Mouse (Mus musculus): ENCODE results near the gene Pga5. TPM values are rescaled to one million over a fixed set of nuclear protein-coding genes. Genes with fewer than 3 reads are reported as not detected.

Pga5 gene
- not detected for polyA plus RNA-seq (2017; shearing (Covaris generic))

DNA sequence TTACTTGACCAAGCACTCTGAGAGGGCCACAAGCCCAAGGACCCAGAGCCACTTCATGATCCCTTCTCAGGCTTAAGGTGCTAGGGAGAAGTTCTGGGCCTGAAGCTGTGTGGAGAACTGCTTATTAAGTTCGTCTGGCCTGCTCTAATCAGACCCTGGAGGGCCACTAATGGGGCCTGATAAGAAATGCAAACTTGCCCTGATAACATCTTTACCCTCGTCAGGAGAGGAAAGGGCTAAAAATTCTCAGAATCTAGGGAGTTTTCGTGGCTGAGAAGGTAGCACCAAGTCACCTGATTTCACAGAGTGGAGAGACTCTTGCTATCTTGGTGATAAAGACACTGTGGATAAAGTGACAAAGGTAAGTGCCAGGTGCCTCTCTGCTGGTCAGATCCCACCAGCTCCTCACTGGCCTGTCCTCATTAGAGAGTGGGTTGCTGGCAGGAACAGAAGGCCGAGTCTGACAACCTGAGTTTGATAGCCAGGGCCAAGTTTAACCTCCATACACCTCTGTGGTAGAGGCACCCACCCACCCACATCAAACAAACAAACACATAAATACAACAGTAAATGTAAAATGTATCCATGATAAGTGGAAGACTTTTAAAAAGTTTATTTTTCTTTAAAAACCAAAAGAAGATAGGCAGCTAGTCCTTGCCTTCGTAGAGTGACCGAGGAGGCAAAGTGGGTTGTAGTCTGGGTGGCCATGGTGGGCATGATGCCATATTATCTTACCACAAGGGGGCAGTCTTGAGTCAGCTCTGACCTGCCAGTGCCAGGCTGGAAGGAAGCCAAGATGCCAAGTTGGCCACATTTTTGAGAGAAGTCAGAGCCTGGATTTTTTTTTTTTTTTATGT lies at the start of gene Pga5:
TSS of gene Pga5 (minus strand) at position 157 of the 857 bp plus-strand sequence.

DNA sequence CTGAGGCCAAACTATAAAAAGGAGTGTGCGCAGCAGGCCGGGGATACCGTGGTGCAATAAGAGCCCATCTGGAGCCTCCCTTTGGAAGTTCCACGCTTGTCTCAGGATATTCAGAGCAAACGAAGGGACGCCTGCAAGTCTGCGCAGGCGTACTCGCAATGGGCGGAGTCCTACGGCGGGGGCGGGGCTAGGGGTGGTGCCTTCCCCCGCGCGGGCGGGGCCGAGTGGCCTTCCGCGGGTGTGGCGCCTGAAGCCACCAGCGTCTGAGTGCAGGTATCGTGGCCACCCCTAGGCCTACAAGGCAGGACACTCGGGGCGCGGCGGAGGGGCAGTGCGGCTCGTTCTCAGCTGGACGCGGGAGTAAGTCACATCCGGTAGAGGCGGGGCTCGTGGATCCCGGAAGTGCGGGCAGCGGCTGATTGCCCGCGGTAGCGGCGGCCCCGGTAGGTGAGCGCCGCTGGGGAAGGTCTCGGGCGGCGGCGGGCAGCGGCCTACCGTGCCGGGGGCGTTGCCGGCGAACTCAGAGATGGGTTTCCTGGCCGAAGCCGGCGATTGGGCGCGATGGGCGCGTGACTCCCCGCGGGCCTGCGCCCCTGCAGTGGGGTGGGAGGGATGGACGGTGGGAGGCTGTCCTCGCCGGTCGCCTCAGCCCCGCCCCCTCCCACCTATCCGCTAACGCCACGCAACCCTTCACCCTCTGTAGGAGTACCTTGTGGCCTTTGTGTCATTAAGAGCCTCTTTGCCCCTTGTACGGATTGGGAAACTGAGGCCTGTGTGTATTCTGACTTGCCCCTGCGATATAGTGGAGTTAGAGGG lies 10.9 kb upstream of the Pga5 start, which contains the start of gene Vps37c:
TSS of gene Vps37c (plus strand) at position 199 of the 816 bp plus-strand sequence.

DNA sequence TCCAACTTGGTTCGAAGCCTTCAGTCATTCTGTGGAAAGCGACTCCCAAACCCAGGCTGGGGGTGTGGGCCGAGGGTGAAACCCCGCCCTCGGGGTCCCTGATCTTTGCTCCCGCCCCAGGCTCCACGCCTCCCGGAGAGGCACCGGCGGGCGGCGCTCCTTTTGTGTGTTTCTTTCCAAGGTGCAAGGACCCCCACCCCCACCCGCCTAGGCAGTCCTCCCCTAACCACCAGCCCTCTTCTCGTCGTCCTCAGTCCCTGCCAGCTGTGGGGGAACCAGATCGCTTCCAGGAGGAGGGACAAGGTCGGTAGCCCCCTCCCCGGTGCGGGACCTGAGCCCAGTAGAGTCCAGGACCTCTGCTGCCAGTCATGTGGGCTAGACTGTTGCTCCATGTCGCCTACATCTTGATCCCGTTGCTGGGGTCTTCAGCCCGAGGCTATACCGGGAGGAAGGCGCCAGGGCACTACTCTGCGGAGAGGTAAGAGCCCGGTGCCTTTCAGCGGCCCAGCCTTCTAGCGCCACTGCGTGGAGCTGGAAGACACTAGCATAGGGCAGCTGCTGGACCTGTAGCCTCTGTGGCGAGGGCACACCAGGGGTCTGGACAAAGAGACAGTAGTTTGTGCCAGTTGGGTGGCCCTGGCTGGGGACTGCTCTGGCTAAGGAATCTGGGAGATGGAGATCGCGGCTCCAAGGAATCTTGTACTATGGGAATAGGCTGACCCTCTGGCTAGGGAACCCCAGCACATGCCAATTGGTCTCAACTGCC lies 43.6 kb downstream of the Pga5 start, which contains the start of gene Vwce:
TSS of gene Vwce (plus strand) at position 108 of the 766 bp plus-strand sequence.

Other genes with a start within 250 kb of the Pga5 start
- gene Lrrc10b, start 220.6 kb downstream of the Pga5 start, polyA plus RNA-seq (2017; shearing (Covaris generic)): not detected
- 0.38 TPM for gene Ppp1r32, start 195.1 kb downstream of the Pga5 start, polyA plus RNA-seq (2017; shearing (Covaris generic))
- gene Cpsf7, start 152.8 kb downstream of the Pga5 start, polyA plus RNA-seq (2017; shearing (Covaris generic)): 27.8 TPM
- gene Sdhaf2, start 151.9 kb downstream of the Pga5 start, polyA plus RNA-seq (2017; shearing (Covaris generic)): 57.3 TPM
- 10.2 TPM for gene Tmem216, start 121.8 kb downstream of the Pga5 start, polyA plus RNA-seq (2017; shearing (Covaris generic))
- 25.0 TPM for gene Cyb561a3, start 100.9 kb downstream of the Pga5 start, polyA plus RNA-seq (2017; shearing (Covaris generic))
- 6.0 TPM for gene Tmem138, start 100.7 kb downstream of the Pga5 start, polyA plus RNA-seq (2017; shearing (Covaris generic))
- 128 TPM for gene Ddb1, start 72.7 kb downstream of the Pga5 start, polyA plus RNA-seq (2017; shearing (Covaris generic))
- 3.5 TPM for gene Tkfc, start 72.4 kb downstream of the Pga5 start, polyA plus RNA-seq (2017; shearing (Covaris generic))
- 1.0 TPM for gene Vwce, start 43.9 kb downstream of the Pga5 start, polyA plus RNA-seq (2017; shearing (Covaris generic))
- 25.1 TPM for gene Vps37c, start 10.7 kb upstream of the Pga5 start, polyA plus RNA-seq (2017; shearing (Covaris generic))
- 564 TPM for gene Cd5, start 60.9 kb upstream of the Pga5 start, polyA plus RNA-seq (2017; shearing (Covaris generic))
- gene Cd6, start 152.0 kb upstream of the Pga5 start, polyA plus RNA-seq (2017; shearing (Covaris generic)): 802 TPM
- gene Slc15a3, start 161.7 kb upstream of the Pga5 start, polyA plus RNA-seq (2017; shearing (Covaris generic)): 19.5 TPM
- gene Tmem132a, start 191.9 kb upstream of the Pga5 start, polyA plus RNA-seq (2017; shearing (Covaris generic)): 2.6 TPM
- 54.6 TPM for gene Tmem109, start 203.9 kb upstream of the Pga5 start, polyA plus RNA-seq (2017; shearing (Covaris generic))
- gene Prpf19, start 217.2 kb upstream of the Pga5 start, polyA plus RNA-seq (2017; shearing (Covaris generic)): 50.8 TPM
- gene Zp1, start 242.6 kb upstream of the Pga5 start, polyA plus RNA-seq (2017; shearing (Covaris generic)): not detected